Mouse (Mus musculus): ENCODE measurements at regions not wholly inside any gene's neighbourhood (a gene's known extent, or its start where the extent isn't known, plus 50 kb on each side); places are given as distances from the start of the nearest gene placed in this dataset.
"Not testable (repeated sequence)": the region's sequence is repeated elsewhere in the genome, so short reads cannot be mapped to it uniquely, and the experiment has no call there.

DNA sequence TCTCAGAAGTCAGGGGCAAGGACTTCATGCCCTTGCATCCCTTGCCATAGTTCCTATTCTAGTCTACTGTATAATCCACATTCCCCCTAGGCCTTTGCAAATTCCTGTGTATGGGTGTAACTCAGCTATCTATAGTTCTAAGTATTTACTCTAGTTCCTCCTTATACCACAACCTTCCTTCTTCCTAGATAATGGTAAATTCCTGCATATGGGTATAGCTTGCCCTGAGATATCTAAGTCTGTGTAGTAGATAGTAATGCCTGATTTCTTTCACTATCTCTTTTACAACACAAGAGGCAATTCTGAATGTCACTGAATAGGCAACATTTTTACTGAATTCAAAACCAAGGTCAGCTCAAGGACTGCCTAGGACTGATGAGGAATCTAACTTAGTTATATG is 1000.2 kb downstream of the Kcnt2 start:
- H3K27ac ChIP-seq; H3K4me3 ChIP-seq; DNase-seq; intact Hi-C loops (cut with DNase I): not testable (repeated sequence)

- no peak for TF ChIP-seq CTCF (IDR thresholded peaks at IDR 0.05)
- DNase-seq = no peak
- H3K4me3 ChIP-seq = no peak overlapping the region
- intact Hi-C loops (cut with DNase I) = no loop called here
- H3K27ac ChIP-seq = no peak overlapping the region
These were observed 1028.8 kb downstream of the Kcnt2 start for GRCm38 (mm10) chr1:141274738-141275137.

DNA sequence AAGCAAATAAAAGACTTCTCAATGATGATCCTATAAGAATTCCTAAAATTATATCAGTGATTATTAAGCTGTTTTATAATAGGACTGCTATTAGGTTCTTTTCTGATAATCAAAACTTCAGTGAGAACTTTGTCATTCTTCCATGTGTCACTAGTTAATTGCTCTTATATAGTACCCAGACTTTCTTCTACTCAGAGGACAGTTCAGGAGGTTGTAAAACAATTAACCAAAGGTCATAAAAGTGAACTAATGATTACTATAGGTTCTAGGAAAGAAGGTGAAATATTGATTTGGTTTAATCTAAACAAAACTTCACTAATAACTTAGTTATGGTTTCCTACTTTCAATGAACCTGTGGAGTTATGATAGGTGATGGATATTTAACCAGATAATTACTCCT is 1035.6 kb downstream of the Kcnt2 start:
- Histone ChIP-seq H3K27ac (no peak overlapping the region), H3K4me3 (no peak overlapping the region)
- DNase-seq = no peak
- intact Hi-C loops (cut with DNase I) = no loop called here
- TF ChIP-seq CTCF (IDR thresholded peaks at IDR 0.05) = no peak

DNA sequence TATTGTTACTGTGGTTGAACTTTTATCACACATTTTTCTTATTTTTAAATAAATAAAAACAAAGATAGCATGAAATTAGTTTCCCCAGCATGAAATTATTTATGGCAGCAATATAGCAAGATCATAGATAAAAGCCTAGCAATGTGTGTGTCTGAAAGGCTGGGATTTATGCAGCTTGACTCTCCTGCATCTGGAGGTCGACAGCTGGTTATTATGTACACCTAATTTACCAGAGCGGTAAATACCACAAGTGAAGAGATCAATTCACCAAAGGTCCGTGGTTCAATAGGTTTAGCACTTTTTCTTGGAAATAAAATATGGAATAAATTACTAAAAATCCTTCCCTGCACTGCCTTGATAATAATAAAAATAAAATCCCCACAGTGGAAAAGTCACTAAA is 1077.0 kb downstream of the Kcnt2 start:
- no peak overlapping the region for H3K27ac ChIP-seq
- H3K4me3 ChIP-seq = no peak overlapping the region
- no peak for TF ChIP-seq CTCF (IDR thresholded peaks at IDR 0.05)
- no peak for DNase-seq
- intact Hi-C loops (cut with DNase I) = no loop called here

DNA sequence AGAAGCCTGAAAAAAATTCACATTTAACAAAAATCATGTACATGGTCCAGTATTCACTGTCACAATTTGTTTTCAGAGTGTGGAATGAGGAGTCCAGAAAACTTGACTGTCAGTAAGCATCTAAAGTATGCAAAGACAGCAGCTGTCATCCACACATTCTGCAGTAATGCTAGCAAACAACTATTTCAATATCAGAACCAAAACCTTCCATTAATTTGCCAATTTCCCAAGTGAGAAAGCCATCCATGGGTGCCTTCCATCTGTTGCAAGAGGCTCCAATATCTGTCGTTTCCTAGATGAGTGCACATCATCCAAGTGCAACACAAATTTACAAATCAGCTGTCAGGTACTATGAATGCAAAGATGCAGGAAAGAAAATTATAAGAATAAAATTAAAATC is 1092.1 kb downstream of the Kcnt2 start:
- intact Hi-C loops (cut with DNase I) = no loop called here
- TF ChIP-seq CTCF (IDR thresholded peaks at IDR 0.05) = no peak
- DNase-seq = no peak
- H3K4me3 ChIP-seq = no peak overlapping the region
- H3K27ac ChIP-seq = no peak overlapping the region

DNA sequence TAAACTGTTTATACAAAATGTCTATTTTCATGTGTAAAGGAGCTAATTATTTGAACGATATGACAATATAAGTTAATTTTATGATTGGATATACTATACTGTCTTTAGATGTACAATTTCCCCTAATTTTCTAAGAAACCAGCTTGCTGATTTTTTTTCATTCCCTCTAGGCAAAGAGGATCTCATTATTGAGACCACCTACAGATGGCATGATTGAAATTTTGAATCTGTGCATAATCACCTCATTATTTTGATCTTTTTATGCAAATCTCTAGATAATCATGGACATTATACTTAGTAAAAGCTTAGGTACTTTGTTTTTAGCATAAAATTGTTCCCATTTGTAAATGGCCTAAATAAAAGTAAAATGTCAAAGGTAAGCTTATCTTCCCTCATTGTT is 1123.5 kb downstream of the Kcnt2 start:
- no peak for TF ChIP-seq CTCF (IDR thresholded peaks at IDR 0.05)
- no peak overlapping the region for H3K4me3 ChIP-seq
- no peak overlapping the region for H3K27ac ChIP-seq
- no peak for DNase-seq
- intact Hi-C loops (cut with DNase I) = no loop called here

DNA sequence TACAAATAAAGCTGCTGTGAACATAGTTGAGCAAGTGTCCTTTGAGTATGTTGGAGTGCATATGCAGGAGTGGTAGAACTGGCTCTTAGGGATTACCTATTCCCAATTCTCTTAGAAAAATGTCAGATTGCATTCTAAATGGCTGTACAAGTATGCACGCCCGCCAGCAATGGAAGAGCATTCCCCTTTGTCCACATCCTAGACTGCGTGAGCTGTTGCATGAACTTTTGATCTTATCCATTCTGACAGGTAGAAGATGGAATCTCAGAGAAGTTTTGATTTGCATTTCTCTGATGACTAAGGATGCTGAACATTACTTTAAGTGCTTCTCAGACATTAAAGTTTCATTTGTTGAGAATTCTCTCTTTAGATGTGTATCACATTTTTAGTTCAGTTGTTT is 1130.0 kb downstream of the Kcnt2 start:
- TF ChIP-seq CTCF (IDR thresholded peaks at IDR 0.05) = no peak
- intact Hi-C loops (cut with DNase I) = no loop called here
- no peak for DNase-seq
- no peak overlapping the region for H3K4me3 ChIP-seq
- no peak overlapping the region for H3K27ac ChIP-seq

- Histone ChIP-seq H3K4me3 (no peak overlapping the region), H3K27ac (no peak overlapping the region)
- DNase-seq = no peak
- no peak for TF ChIP-seq CTCF (IDR thresholded peaks at IDR 0.05)
- intact Hi-C loops (cut with DNase I) = no loop called here
These were observed 1155.4 kb downstream of the Kcnt2 start for GRCm38 (mm10) chr1:141401334-141401733.

- no peak for DNase-seq
- Histone ChIP-seq H3K4me3 (no peak overlapping the region), H3K27ac (no peak overlapping the region)
- intact Hi-C loops (cut with DNase I) = no loop called here
- TF ChIP-seq CTCF (IDR thresholded peaks at IDR 0.05) = no peak
These were observed 1183.7 kb downstream of the Kcnt2 start for GRCm38 (mm10) chr1:141429675-141430074.

DNA sequence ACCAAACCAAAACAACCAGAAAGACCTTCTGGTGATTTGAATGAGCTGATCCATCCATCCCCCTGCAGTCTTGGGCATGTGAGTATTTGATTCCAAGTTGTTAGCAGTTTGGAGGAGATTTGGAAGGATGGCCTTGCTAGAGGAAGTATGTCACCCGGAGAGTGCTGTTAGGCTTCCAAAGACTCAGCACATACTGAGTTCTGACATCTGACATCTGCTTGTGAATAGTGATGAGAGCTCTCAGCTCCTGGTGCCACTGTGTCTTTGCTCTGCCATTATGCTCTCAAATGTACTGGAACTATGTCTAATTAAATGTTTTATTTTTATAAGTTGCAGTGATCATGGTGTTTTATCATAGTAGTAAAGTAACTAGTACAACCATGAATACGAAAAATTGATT is 1184.2 kb downstream of the Kcnt2 start:
- Histone ChIP-seq H3K27ac (no peak overlapping the region), H3K4me3 (no peak overlapping the region)
- no peak for DNase-seq
- TF ChIP-seq CTCF (IDR thresholded peaks at IDR 0.05) = no peak
- intact Hi-C loops (cut with DNase I) = no loop called here

DNA sequence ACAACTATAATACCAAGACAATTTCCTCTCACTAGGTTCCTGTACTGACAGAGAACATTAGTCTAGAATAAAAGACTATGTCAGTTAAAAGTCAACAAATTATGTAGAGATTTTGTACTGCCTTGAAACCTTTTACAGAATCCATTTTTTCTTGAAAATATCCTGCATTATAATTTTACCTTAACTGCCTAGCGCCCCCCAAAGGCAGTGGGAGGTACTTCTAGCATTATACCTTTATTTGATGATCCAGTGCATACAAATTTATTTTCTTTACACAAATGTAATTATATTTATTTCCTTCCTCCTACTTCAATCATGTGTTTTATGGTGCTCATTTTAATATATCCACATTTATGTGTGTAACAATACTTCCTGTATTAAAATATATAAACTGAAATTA is 1189.5 kb downstream of the Kcnt2 start:
- peak; percentile 51 for TF ChIP-seq CTCF (IDR thresholded peaks at IDR 0.05)
- Histone ChIP-seq H3K27ac (no peak overlapping the region), H3K4me3 (no peak overlapping the region)
- no peak for DNase-seq
- intact Hi-C loops (cut with DNase I) = no loop called here

DNA sequence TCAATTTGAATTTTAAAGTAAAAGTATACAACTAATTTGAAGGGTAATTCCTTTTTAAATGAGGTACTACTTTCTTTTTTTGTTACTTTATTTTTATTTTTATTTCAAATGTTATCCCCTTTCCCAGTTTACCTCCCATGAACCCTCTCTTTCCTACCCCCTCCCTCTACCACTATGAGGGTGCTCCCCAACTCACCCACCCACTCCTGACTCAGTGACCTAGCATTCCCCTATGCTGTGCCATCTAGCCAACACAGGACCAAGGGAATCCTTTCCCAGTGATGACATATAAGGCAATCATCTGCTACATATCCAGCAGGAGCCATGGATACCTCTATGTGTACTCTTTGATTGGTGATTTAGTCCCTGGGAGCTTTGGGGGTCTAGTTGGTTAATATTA is 1194.3 kb downstream of the Kcnt2 start:
- intact Hi-C loops (cut with DNase I) = no loop called here
- Histone ChIP-seq H3K27ac (no peak overlapping the region), H3K4me3 (no peak overlapping the region)
- no peak for TF ChIP-seq CTCF (IDR thresholded peaks at IDR 0.05)
- no peak for DNase-seq

- DNase-seq = no peak
- H3K27ac ChIP-seq = no peak overlapping the region
- intact Hi-C loops (cut with DNase I) = no loop called here
These were observed 1205.0 kb downstream of the Kcnt2 start for GRCm38 (mm10) chr1:141450960-141451359.

GRCm38 (mm10) chr1:141464576-141464975 is 1218.6 kb downstream of the Kcnt2 start:
- H3K4me3 ChIP-seq = no peak overlapping the region
- no peak overlapping the region for H3K27ac ChIP-seq
- no peak for DNase-seq
- TF ChIP-seq CTCF (IDR thresholded peaks at IDR 0.05) = no peak
- intact Hi-C loops (cut with DNase I) = no loop called here

More at GRCm38 (mm10) chr1:141450960-141451359, 1205.0 kb downstream of the Kcnt2 start:
- TF ChIP-seq CTCF (IDR thresholded peaks at IDR 0.05) = no peak
- no peak overlapping the region for H3K4me3 ChIP-seq

Measured in gastrocnemius, adult 2 months (tissue).